Mouse (Mus musculus): Measurements from ENCODE around the gene Gm14322. TPM values are rescaled to one million over a fixed set of nuclear protein-coding genes. Genes with fewer than 3 reads are reported as not detected.
"Not testable (repeated sequence)": the region's sequence is repeated elsewhere in the genome, so short reads cannot be mapped to it uniquely, and the experiment has no call there.

The Gm14322 gene
- 6.3 and 8.2 TPM in 2 replicates for polyA plus RNA-seq (2015; fragmentation: Nextera tagmentation; extraction: Ambion mirVana)

DNA sequence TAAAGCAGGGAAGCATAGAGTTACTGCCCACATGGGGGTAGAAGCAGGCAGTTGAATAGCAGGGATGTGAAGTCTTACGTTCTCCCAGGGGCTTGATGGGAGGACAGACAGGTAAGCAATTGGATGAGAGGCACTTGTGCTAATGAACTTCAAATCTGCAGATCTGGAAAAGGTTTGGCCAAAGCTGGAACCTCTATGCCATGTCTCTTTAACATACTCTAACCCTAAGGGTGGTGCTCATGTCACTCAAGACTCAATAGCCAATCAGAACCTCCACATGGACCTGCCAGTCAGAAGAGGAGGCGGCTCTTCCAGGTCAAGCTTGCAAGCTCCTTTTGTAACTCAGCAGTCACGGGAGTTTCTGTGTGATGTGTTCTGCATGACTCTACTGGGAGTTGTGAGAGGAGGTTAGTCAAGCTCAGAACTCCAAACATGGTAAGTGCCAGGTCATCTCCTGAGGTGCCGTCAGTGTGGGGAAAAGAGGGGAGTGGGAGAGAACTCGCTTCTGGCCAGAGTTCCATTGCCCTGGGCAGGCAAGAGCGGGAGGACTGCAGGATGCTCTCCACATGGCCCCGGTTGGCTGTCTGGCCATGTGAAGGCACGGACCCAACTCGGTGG, at the start of gene Gm14322:
Gene Gm14322, plus strand, starts transcription at position 348 of the 618 bp plus-strand sequence.
- Histone ChIP-seq H3K4me3 (peak within 1 kb of the TSS; percentile 49), H3K4me2 (peak within 1 kb of the TSS; percentile 57), H3K9ac (peak within 1 kb of the TSS; percentile 52; the same call in 1 of the 2 replicates)
- not testable (repeated sequence) for H3K4me1 ChIP-seq; H3K27ac ChIP-seq (replicated peaks); H3K27me3 ChIP-seq (replicated peaks); H3K36me3 ChIP-seq; H3K9me3 ChIP-seq; ATAC-seq (ENCODE audit: extremely low read depth, insufficient number of reproducible peaks, low FRiP score, low TSS enrichment)
- 15% methylated on average over 9 of the region's 9 CpGs for WGBS

DNA sequence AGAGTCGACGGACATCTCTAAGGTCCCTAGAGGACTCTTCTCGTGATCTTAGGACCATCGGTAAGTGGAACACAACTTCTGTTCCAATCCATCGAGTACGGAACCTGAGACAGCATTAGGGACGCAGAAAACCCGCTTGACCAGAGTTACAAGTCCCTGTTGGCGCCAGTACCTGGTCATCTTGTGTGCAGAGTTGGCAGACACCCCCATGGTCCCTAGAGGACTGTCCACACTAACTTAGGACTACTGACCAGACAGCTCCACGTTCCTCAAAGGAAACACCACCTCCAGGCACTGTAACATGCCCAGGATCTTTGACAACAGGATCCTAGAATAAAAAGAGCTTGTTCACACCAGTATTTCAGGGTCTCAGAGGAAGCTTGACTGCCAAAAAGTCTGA, 17.6 kb upstream of the Gm14322 start:
- not testable (repeated sequence) for H3K4me2 ChIP-seq; H3K27ac ChIP-seq (replicated peaks); H3K27me3 ChIP-seq (replicated peaks); H3K9me3 ChIP-seq; H3K36me3 ChIP-seq; H3K4me1 ChIP-seq; ATAC-seq (ENCODE audit: extremely low read depth, insufficient number of reproducible peaks, low FRiP score, low TSS enrichment); H3K9ac ChIP-seq; H3K4me3 ChIP-seq
- 73% methylated on average over 8 of the region's 10 CpGs for WGBS

DNA sequence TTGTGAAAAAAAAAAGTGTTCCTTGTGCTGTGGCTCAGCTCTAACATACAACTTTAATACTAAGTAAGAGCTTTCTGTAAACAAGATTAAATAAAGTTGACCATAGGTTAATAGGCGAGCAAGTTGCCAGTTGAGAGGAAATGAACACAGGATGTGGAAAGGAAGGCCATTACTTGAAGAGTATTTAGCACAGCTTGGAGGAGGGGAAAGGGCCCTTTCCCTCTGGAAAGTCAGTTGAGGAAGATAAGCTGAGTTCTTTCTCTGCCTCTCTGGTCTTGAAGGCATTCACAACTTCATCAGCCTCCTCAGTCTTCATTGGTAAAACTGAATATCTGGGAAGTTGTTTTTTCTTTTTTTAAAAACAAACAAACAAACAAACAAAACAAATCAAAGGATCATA, 28.3 kb downstream of the Gm14322 start:
- WGBS = 44% methylated on average over 1 of the region's 1 CpGs
- H3K27ac ChIP-seq (replicated peaks) = not testable (repeated sequence)

DNA sequence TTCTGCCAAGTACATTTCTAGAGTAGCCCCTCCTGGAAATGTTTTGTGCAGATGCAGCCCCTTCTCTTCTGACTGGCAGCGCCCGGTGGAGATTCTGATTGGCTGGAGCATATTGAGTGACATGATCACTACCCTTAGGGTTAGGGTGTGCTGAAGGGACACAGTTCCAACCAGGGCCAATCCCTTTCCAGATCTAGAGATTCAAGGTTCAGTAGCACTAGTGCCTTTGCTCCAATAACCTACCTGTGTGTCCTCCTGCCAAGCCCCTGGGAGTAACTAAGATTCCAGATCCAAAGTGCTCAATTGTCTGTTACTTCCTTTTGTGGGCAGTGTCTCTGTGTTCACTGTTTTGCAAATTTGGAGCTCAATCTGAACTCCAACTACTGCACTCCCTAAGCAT, 47.1 kb downstream of the Gm14322 start:
- not testable (repeated sequence) for H3K4me3 ChIP-seq; H3K27ac ChIP-seq (replicated peaks); H3K9me3 ChIP-seq; H3K27me3 ChIP-seq (replicated peaks); H3K4me2 ChIP-seq; H3K36me3 ChIP-seq; H3K4me1 ChIP-seq; ATAC-seq (ENCODE audit: extremely low read depth, insufficient number of reproducible peaks, low FRiP score, low TSS enrichment); H3K9ac ChIP-seq
- no CpG with 5 or more reads among the region's 2 CpGs for WGBS

More for the DNA sequence above, 28.3 kb downstream of the Gm14322 start:
- not testable (repeated sequence) for ATAC-seq (ENCODE audit: extremely low read depth, insufficient number of reproducible peaks, low FRiP score, low TSS enrichment); H3K9ac ChIP-seq; H3K4me2 ChIP-seq; H3K27me3 ChIP-seq (replicated peaks); H3K36me3 ChIP-seq; H3K4me3 ChIP-seq; H3K9me3 ChIP-seq; H3K4me1 ChIP-seq

Other genes with a start within 250 kb of the Gm14322 start
- not detected in 2 replicates for gene Gm14406, start 181.1 kb upstream of the Gm14322 start, polyA plus RNA-seq (2015; fragmentation: Nextera tagmentation; extraction: Ambion mirVana)
- 35.2 and 35.6 TPM in 2 replicates for gene Gm14325, start 81.0 kb downstream of the Gm14322 start, polyA plus RNA-seq (2015; fragmentation: Nextera tagmentation; extraction: Ambion mirVana)
- gene Gm14327, start 137.8 kb downstream of the Gm14322 start, polyA plus RNA-seq (2015; fragmentation: Nextera tagmentation; extraction: Ambion mirVana) = 4.1 TPM in 2 replicates
- 0.48 and 0.53 TPM in 2 replicates for gene Zfp972, start 166.3 kb downstream of the Gm14322 start, polyA plus RNA-seq (2015; fragmentation: Nextera tagmentation; extraction: Ambion mirVana)
- 19.8 and 21.4 TPM in 2 replicates for gene Gm14326, start 198.0 kb downstream of the Gm14322 start, polyA plus RNA-seq (2015; fragmentation: Nextera tagmentation; extraction: Ambion mirVana)